Mouse (Mus musculus) limb, embryonic 10.5 days (tissue): ENCODE measurements around the gene Cacna1f. TPM values are rescaled to one million over a fixed set of nuclear protein-coding genes. Genes with fewer than 3 reads are reported as not detected.

ENCODE experiments used
- DNase-seq: peaks from one replicate; pipeline ENCODE4 v3.0.0-alpha.2; 2017; ENCODE audit warnings: low spot score
- H3K27ac ChIP-seq: fragments of 300-500 bp; sonication (generic); 2 replicates; pipeline ENCODE4 v1.5.1; 2016; ENCODE audit warnings: mild to moderate bottlenecking
- H3K27me3 ChIP-seq: fragments of 300-500 bp; sonication (generic); 2 replicates; pipeline ENCODE4 v1.6.1; 2016; ENCODE audit warnings: low read depth, mild to moderate bottlenecking; ENCODE audit not compliant: poor library complexity, severe bottlenecking
- H3K36me3 ChIP-seq: fragments of 300-500 bp; sonication (generic); 2 replicates; pipeline ENCODE4 v1.6.1; 2016; ENCODE audit warnings: mild to moderate bottlenecking, moderate library complexity
- H3K4me1 ChIP-seq: fragments of 300-500 bp; sonication (generic); 2 replicates; pipeline ENCODE4 v1.6.1; 2016
- H3K4me3 ChIP-seq: fragments of 300-500 bp; sonication (generic); 2 replicates; pipeline ENCODE4 v1.5.1; 2016; ENCODE audit warnings: mild to moderate bottlenecking, moderate library complexity
- H3K9me3 ChIP-seq: fragments of 300-500 bp; sonication (generic); replicated peaks from 2 replicates; pipeline ENCODE4 v1.6.1; 2016; ENCODE audit warnings: mild to moderate bottlenecking
- WGBS: fragments of 180-500 bp; shearing (Covaris S2); methylation state at CpG from one replicate; pipeline ENCODE4 v1.1.7; 2016; 5-methylcytosine and 5-hydroxymethylcytosine counted together
- polyA plus RNA-seq: library from polyadenylated mRNA; unstranded; fragments of >200 nt; fragmentation: Nextera tagmentation; extraction: Ambion mirVana; gene quantifications from 2 replicates; pipeline ENCODE4 v1.2.1, GENCODE M21; 2016

The Cacna1f gene
- polyA plus RNA-seq, 1 experiment from 2014 or later = not detected

GRCm38 (mm10) chrX:7586356-7586755 is 20.5 kb upstream of the Cacna1f start:
- no peak for DNase-seq
- H3K27me3 ChIP-seq = no peaks in the 10 kb centered on the region
- peaks cover 29% of the 10 kb centered on the region for H3K36me3 ChIP-seq
- H3K27ac ChIP-seq = no peak overlapping the region
- no peak overlapping the region for H3K4me3 ChIP-seq
- 96% methylated on average over 3 of the region's 5 CpGs for WGBS
- no peaks in the 10 kb centered on the region for H3K9me3 ChIP-seq
- no peaks in the 10 kb centered on the region for H3K4me1 ChIP-seq

DNA sequence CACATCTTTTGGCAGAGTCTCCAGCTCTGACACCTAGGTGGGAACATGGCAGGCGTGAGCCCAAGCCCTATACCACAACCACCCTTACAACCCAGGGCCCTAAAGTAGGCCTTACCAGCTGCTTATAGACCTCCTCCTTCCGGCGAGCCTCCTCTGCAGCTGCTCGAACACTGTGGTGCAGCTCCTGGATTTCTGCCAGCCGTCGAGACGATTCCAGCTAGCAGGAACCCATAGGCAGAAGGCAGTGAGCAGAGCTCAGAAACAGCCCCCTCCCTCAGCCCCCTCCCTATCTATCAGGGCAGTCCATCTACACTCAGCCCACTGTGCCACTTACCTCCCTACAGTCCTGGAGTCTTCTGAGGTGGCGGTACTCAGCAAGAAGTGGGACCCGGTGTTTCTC is 11.5 kb upstream of the Cacna1f start:
- H3K4me3 ChIP-seq = no peak overlapping the region
- peaks cover 81% of the 10 kb centered on the region for H3K36me3 ChIP-seq
- no peak for DNase-seq
- no peak overlapping the region for H3K27ac ChIP-seq
- WGBS = 91% methylated on average over 9 of the region's 9 CpGs
- H3K4me1 ChIP-seq = no peaks in the 10 kb centered on the region
- no peaks in the 10 kb centered on the region for H3K9me3 ChIP-seq
- no peaks in the 10 kb centered on the region for H3K27me3 ChIP-seq

- no peak for DNase-seq
- Histone ChIP-seq H3K4me3 (peak overlapping the region; percentile 54; the same call in 1 of the 2 replicates), H3K36me3 (peaks cover 16% of the 10 kb centered on the region), H3K4me1 (peaks cover 6% of the 10 kb centered on the region; the same call in 1 of the 2 replicates), H3K9me3 (no peaks in the 10 kb centered on the region), H3K27ac (no peak overlapping the region), H3K27me3 (no peaks in the 10 kb centered on the region)
- 88% methylated on average over 7 of the region's 7 CpGs for WGBS
Measured at GRCm38 (mm10) chrX:7604004-7604403, 2.9 kb upstream of the Cacna1f start.

DNA sequence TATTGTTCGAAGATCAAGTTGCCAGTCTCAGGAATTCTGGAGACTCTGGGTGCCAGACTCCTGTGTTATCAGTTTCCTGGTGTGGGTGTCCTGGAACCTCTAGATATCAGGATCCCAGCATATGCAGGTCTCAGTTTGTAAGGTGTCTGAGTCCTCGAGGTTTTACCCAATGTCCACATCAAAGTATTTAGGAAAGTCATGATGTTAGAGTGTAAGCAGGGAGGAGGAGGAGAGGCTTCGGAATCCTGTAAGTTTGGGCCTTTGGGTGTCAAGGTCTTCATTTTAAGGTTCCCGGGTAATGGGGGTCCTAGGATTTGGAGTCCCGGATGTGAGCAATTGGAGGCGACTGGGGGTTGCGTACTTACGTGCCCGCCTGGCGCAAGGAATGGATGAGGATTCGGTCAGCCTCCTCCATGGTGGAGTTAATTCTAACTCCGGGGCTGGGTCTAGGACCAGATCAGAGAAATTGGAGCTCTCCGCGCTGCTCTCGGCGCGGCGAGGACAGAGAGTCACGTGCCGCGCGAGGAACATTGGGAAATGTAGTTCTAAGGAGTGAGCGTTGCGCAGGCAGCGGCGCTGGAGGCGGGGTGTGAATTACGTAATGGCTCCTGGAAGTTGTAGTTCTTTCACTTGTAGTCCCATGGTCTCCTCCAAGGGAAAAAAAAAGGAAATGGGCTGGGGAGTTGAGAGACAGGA is 1.9 kb upstream of the Cacna1f start, which contains the start of gene Ccdc22:
Gene Ccdc22, minus strand, starts transcription at position 639 of the 696 bp plus-strand sequence.
- DNase-seq = peak; percentile 71
- H3K4me3 ChIP-seq = peak within 1 kb of the TSS; percentile 54
- H3K27me3 ChIP-seq = peaks cover 2% of the 10 kb centered on the region; the same call in 1 of the 2 replicates
- H3K27ac ChIP-seq = peak within 1 kb of the TSS; percentile 72
- H3K9me3 ChIP-seq = no peaks in the 10 kb centered on the region
- WGBS = 13% methylated on average over 28 of the region's 28 CpGs
- 0 out of 2 replicates have a peak, but pooled peaks cover 7% of the 10 kb centered on the region for H3K36me3 ChIP-seq
- peaks cover 6% of the 10 kb centered on the region; the same call in 1 of the 2 replicates for H3K4me1 ChIP-seq

GRCm38 (mm10) chrX:7605575-7605941 is 1.3 kb upstream of the Cacna1f start:
- H3K4me1 ChIP-seq = peaks cover 8% of the 10 kb centered on the region; the same call in 1 of the 2 replicates
- 48% methylated on average over 8 of the region's 8 CpGs for WGBS
- H3K9me3 ChIP-seq = no peaks in the 10 kb centered on the region
- H3K4me3 ChIP-seq = peak overlapping the region; percentile 54; the same call in 1 of the 2 replicates
- no peak for DNase-seq
- 0 out of 2 replicates have a peak, but pooled peaks cover 2% of the 10 kb centered on the region for H3K36me3 ChIP-seq
- no peak overlapping the region for H3K27ac ChIP-seq
- H3K27me3 ChIP-seq = peaks cover 8% of the 10 kb centered on the region; the same call in 1 of the 2 replicates

DNA sequence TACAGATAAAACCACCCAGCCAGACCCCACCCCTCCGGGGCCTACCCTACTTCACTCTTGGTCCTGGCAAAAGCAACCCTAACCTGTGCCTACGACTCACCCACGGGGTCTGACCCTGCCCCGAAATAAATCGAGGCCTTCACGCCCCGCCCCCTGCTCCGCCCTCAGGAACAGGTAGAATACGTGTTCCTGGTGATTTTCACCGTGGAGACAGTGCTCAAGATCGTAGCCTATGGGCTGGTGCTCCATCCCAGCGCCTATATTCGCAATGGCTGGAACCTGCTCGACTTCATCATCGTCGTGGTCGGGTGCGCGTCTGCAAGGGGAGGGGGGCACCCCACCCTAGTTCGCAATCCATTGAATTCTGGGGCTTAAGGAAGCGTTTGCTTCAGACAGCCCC is 3.2 kb downstream of the Cacna1f start:
- H3K4me3 ChIP-seq = peak overlapping the region; percentile 50
- WGBS = 25% methylated on average over 21 of the region's 21 CpGs
- H3K9me3 ChIP-seq = no peaks in the 10 kb centered on the region
- H3K27ac ChIP-seq = no peak overlapping the region
- H3K36me3 ChIP-seq = no peaks in the 10 kb centered on the region
- H3K27me3 ChIP-seq = peaks cover 21% of the 10 kb centered on the region
- 0 out of 2 replicates have a peak, but pooled peaks cover 3% of the 10 kb centered on the region for H3K4me1 ChIP-seq
- DNase-seq = no peak

DNA sequence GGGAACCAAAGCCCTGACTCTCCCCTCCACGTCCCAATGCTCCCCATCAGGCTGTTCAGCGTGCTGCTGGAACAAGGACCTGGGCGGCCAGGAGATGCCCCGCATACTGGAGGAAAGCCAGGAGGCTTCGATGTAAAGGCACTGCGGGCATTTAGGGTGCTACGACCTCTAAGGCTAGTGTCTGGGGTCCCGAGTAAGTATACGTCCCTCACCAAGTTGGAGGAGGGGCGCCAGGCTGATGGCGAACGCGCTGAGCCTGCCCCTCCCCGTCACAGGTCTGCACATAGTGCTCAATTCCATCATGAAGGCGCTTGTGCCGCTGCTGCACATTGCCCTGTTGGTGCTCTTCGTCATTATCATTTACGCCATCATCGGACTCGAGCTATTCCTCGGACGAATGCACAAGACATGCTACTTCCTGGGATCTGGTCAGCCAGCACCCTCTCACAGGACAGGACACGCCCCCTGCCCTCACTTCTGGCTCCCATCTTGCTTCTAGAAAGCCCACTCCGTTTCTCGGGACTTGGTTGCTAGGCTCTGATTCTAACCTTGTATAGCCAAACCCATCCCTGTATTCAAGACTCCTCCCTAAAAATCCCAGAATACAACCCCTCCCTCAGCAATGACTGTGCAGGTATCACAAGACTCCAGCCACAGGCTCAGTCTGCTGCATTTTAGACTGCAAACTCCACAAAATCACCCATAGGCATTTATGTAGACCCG is 3.8 kb downstream of the Cacna1f start:
- peaks cover 21% of the 10 kb centered on the region for H3K27me3 ChIP-seq
- no peak overlapping the region for H3K27ac ChIP-seq
- H3K4me3 ChIP-seq = peak overlapping the region; percentile 50
- H3K36me3 ChIP-seq = no peaks in the 10 kb centered on the region
- 17% methylated on average over 26 of the region's 26 CpGs for WGBS
- H3K4me1 ChIP-seq = 0 out of 2 replicates have a peak, but pooled peaks cover 3% of the 10 kb centered on the region
- DNase-seq = peak; percentile 31
- H3K9me3 ChIP-seq = no peaks in the 10 kb centered on the region

GRCm38 (mm10) chrX:7617889-7618551 is 11.1 kb downstream of the Cacna1f start:
- Histone ChIP-seq H3K9me3 (no peaks in the 10 kb centered on the region), H3K36me3 (no peaks in the 10 kb centered on the region), H3K27ac (no peak overlapping the region), H3K4me3 (no peak overlapping the region), H3K4me1 (no peaks in the 10 kb centered on the region), H3K27me3 (no peaks in the 10 kb centered on the region)
- no peak for DNase-seq
- 83% methylated on average over 12 of the region's 12 CpGs for whole genome bisulfite sequencing

GRCm38 (mm10) chrX:7632560-7632959 is 25.7 kb downstream of the Cacna1f start:
- H3K36me3 ChIP-seq = no peaks in the 10 kb centered on the region
- WGBS = 94% methylated on average over 6 of the region's 6 CpGs
- no peak overlapping the region for H3K4me3 ChIP-seq
- H3K9me3 ChIP-seq = no peaks in the 10 kb centered on the region
- H3K4me1 ChIP-seq = no peaks in the 10 kb centered on the region
- H3K27ac ChIP-seq = no peak overlapping the region
- no peaks in the 10 kb centered on the region for H3K27me3 ChIP-seq
- no peak for DNase-seq

DNA sequence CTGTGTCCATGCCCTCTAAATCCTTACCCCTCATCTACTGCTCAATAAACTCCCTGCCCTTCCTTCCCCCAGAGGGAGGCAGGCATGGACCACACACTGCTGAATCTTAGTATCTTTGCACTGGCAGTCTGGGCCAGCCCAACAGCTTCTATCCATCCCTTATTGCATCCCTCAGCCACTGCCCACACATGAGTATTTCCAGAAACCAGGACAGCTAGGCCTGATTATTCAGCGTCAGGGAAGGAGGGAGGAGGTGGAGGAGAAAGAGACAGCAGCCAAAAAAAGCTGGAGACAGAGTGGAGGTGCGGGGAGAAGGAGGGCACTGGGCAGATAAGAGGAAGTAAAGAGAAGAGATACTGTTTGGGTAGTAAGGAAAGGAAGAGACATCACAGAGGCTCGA is 28.2 kb downstream of the Cacna1f start:
- H3K36me3 ChIP-seq = no peaks in the 10 kb centered on the region
- H3K4me3 ChIP-seq = no peak overlapping the region
- 68% methylated on average over 3 of the region's 3 CpGs for WGBS
- H3K27ac ChIP-seq = no peak overlapping the region
- peaks cover 17% of the 10 kb centered on the region for H3K27me3 ChIP-seq
- peaks cover 8% of the 10 kb centered on the region for H3K4me1 ChIP-seq
- H3K9me3 ChIP-seq = no peaks in the 10 kb centered on the region; the same call in 1 of the 2 replicates
- no peak for DNase-seq

GRCm38 (mm10) chrX:7638401-7639091 is 31.7 kb downstream of the Cacna1f start, which contains the start of gene Syp:
TSS of gene Syp (plus strand) at chrX:7638471.
- Histone ChIP-seq H3K36me3 (no peaks in the 10 kb centered on the region), H3K4me3 (peak within 1 kb of the TSS; percentile 45), H3K9me3 (no peaks in the 10 kb centered on the region; the same call in 1 of the 2 replicates), H3K27ac (no peak within 1 kb of the TSS), H3K4me1 (peaks cover 8% of the 10 kb centered on the region), H3K27me3 (peaks cover 30% of the 10 kb centered on the region)
- WGBS = 8% methylated on average over 42 of the region's 42 CpGs
- peak; percentile 90 for DNase-seq
